Mouse (Mus musculus): ENCODE measurements at regions not wholly inside any gene's neighbourhood (a gene's known extent, or its start where the extent isn't known, plus 50 kb on each side); places are given as distances from the start of the nearest gene placed in this dataset.

GRCm38 (mm10) chr4:10607855-10608576 is 266.3 kb upstream of the 2610301B20Rik start:
- no peak overlapping the region for H3ac ChIP-seq (ENCODE audit: control insufficient read depth, insufficient read length, low read depth)
- no peaks in the 10 kb centered on the region for H3K36me3 ChIP-seq (ENCODE audit: control insufficient read depth, insufficient read depth)
- H3K4me3 ChIP-seq (ENCODE audit: insufficient read depth, poor library complexity, severe bottlenecking) = no peak overlapping the region
- TF ChIP-seq MYOD1 (IDR thresholded peaks at IDR 0.05; ENCODE audit: control insufficient read depth, insufficient read length, low read depth) = no peak
- TF ChIP-seq MAX (IDR thresholded peaks at IDR 0.05) = no peak
- no peak for TF ChIP-seq CTCF (IDR thresholded peaks at IDR 0.05; ENCODE audit: control insufficient read depth, insufficient read depth, insufficient read length)
- TF ChIP-seq MYOG (IDR thresholded peaks at IDR 0.05; ENCODE audit: control insufficient read depth, extremely low read depth, insufficient read length) = no peak
- TF ChIP-seq FOSL1 (IDR thresholded peaks at IDR 0.05; ENCODE audit: insufficient read depth, low read length, poor library complexity, severe bottlenecking) = no peak
- no peak for TF ChIP-seq USF1 (IDR thresholded peaks at IDR 0.05; ENCODE audit: low read depth)
- TF ChIP-seq CEBPB (IDR thresholded peaks at IDR 0.05; ENCODE audit: low read depth) = no peak
- H3K27me3 ChIP-seq (ENCODE audit: control insufficient read depth, insufficient read depth, insufficient read length) = no peaks in the 10 kb centered on the region
- H3K79me3 ChIP-seq (ENCODE audit: low read depth) = no peaks in the 10 kb centered on the region
- no peaks in the 10 kb centered on the region for H3K79me2 ChIP-seq (ENCODE audit: control insufficient read depth, insufficient read depth)

- Histone ChIP-seq H3K79me3 (ENCODE audit: low read depth) (no peaks in the 10 kb centered on the region), H3ac (ENCODE audit: control insufficient read depth, insufficient read length, low read depth) (no peak overlapping the region), H3K4me3 (ENCODE audit: insufficient read depth, poor library complexity, severe bottlenecking) (no peak overlapping the region), H3K79me2 (ENCODE audit: control insufficient read depth, insufficient read depth) (no peaks in the 10 kb centered on the region), H3K27me3 (ENCODE audit: control insufficient read depth, insufficient read depth, insufficient read length) (no peaks in the 10 kb centered on the region), H3K36me3 (ENCODE audit: control insufficient read depth, insufficient read depth) (no peaks in the 10 kb centered on the region)
- TF ChIP-seq MYOD1 (IDR thresholded peaks at IDR 0.05; ENCODE audit: control insufficient read depth, insufficient read length, low read depth) (no peak), FOSL1 (IDR thresholded peaks at IDR 0.05; ENCODE audit: insufficient read depth, low read length, poor library complexity, severe bottlenecking) (no peak), CTCF (IDR thresholded peaks at IDR 0.05; ENCODE audit: control insufficient read depth, insufficient read depth, insufficient read length) (no peak), MAX (IDR thresholded peaks at IDR 0.05) (no peak), CEBPB (IDR thresholded peaks at IDR 0.05; ENCODE audit: low read depth) (no peak), USF1 (IDR thresholded peaks at IDR 0.05; ENCODE audit: low read depth) (no peak), MYOG (IDR thresholded peaks at IDR 0.05; ENCODE audit: control insufficient read depth, extremely low read depth, insufficient read length) (no peak)
Measured at GRCm38 (mm10) chr4:10610784-10611183, 263.5 kb upstream of the 2610301B20Rik start.

All from C2C12 (cell line).